23 mouse cellular contexts compared by ENCODE assay signal in the genomic region with DNA sequence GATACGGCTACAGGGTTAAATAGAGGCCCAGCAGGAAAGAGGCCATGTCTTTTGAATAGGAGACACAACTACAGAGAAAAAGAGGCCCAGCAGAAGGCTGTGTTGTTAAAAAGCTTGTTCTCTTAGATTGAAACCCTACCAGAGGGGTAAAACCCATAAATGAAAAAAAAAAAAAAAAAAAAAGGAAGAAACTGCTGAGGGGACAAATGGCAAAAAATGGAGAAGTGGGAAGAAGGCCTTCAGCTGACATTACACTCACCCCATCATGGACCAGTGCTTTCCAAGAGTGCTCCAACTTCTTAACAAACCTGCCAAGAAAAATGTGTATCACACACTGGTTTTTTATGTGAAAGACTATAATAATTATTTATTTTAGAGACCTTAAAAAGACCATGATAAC. TPM values are rescaled to one million over a fixed set of nuclear protein-coding genes. Genes with fewer than 3 reads are reported as not detected.
A peak's percentile ranks its signal among the peaks of the same experiment; 100 is the strongest.
DNase-seq lines count a peak whose midpoint lies in the region; TF ChIP-seq lines count a peak whose summit lies in the region.
"Had no signal": no experiment of that assay in that cellular context is flagged by ENCODE, and none has a peak within 500 bp of the region (broad histone marks: within the 10 kb centered on the region; RNA-seq: fewer than 3 reads in every experiment).

No protein-coding gene starts in this region.

- no peak for DNase-seq in CH12.LX (ENCODE audit: extremely low read depth)
- peak; percentile 57 for DNase-seq in MEL (ENCODE audit: low read depth, low spot score)
- DNase-seq in layer of hippocampus, adult 2 months (ENCODE audit: low spot score in 2 of 2) = no peak
- no peak for DNase-seq in heart, adult 8-10 months (ENCODE audit: low spot score)
- DNase-seq in cerebellum, adult 11 months = no peak
- DNase-seq: adrenal gland, adult 2 months; adrenal gland, postnatal 10 days; adrenal gland, postnatal 25 days; cerebellum, adult 18-20 months; cerebellum, adult 8-10 months; cerebellum, adult 9-11 months; cerebellum, postnatal 14 days; cerebellum, postnatal 36 days; embryo, embryonic 11 days; forebrain, postnatal 0 days had no signal

- H3K4me1 ChIP-seq in CH12.LX (ENCODE audit: control insufficient read depth in 1 of 2, insufficient read depth in 2 of 2) (peaks cover 0 to 8% of the 10 kb centered on the region in 2 experiments; a peak in 2 of 4 replicates), MEL (ENCODE audit: control insufficient read depth in 1 of 2, insufficient read depth in 2 of 2, low read length in 2 of 2) (no peaks in the 10 kb centered on the region)
- no peaks in the 10 kb centered on the region for H3K4me1 ChIP-seq in embryonic fibroblast, embryonic 13.5 days (ENCODE audit: control insufficient read depth, insufficient read depth, low read length)
- H3K4me1 ChIP-seq: embryonic facial prominence, embryonic 13.5 days; embryonic facial prominence, embryonic 15.5 days; forebrain, embryonic 13.5 days; forebrain, embryonic 15.5 days had no signal

- no peak overlapping the region for H3K4me2 ChIP-seq in CH12.LX (ENCODE audit: insufficient read depth, low read depth, poor library complexity, severe bottlenecking)
- H3K4me2 ChIP-seq: embryonic facial prominence, embryonic 13.5 days; embryonic facial prominence, embryonic 15.5 days; forebrain, embryonic 13.5 days; forebrain, embryonic 15.5 days had no signal

- TF ChIP-seq CTCF in CH12.LX (conservative IDR thresholded peaks at IDR 0.05 in 1 of 2, IDR thresholded peaks at IDR 0.05 in 1 of 2; ENCODE audit: low read depth in 2 of 2, low read length in 2 of 2) (no peak), MEL (IDR thresholded peaks at IDR 0.05 in 2 of 3, conservative IDR thresholded peaks at IDR 0.05 in 1 of 3; ENCODE audit: control insufficient read depth in 1 of 3, insufficient read depth in 1 of 3, low read depth in 2 of 3, low read length in 3 of 3, poor library complexity in 1 of 3, severe bottlenecking in 1 of 3) (no peak)
- no peak for TF ChIP-seq CTCF in embryonic fibroblast, embryonic 13.5 days (IDR thresholded peaks at IDR 0.05; ENCODE audit: borderline replicate concordance, insufficient read depth, low read length)
- TF ChIP-seq CTCF in layer of hippocampus, adult 2 months (conservative IDR thresholded peaks at IDR 0.05) = no peak

- TF ChIP-seq EP300 in CH12.LX (IDR thresholded peaks at IDR 0.05; ENCODE audit: low read length) = no peak
- no peak for TF ChIP-seq EP300 in MEL (IDR thresholded peaks at IDR 0.05; ENCODE audit: low read depth in 1 of 2, low read length in 2 of 2)

- no peak overlapping the region for H3K9ac ChIP-seq in CH12.LX (ENCODE audit: insufficient read depth, low read depth)
- no peak overlapping the region for H3K9ac ChIP-seq in MEL (ENCODE audit: control insufficient read depth, low read depth, low read length, poor library complexity, severe bottlenecking)
- H3K9ac ChIP-seq: embryonic facial prominence, embryonic 13.5 days; embryonic facial prominence, embryonic 15.5 days; forebrain, embryonic 13.5 days; forebrain, embryonic 15.5 days; forebrain, postnatal 0 days had no signal

- H3K9me3 ChIP-seq in CH12.LX (replicated peaks; ENCODE audit: low read length) (no peaks in the 10 kb centered on the region), MEL (replicated peaks; ENCODE audit: insufficient read depth, low read length) (no peaks in the 10 kb centered on the region)
- H3K9me3 ChIP-seq: embryonic facial prominence, embryonic 13.5 days; embryonic facial prominence, embryonic 15.5 days; forebrain, embryonic 13.5 days; forebrain, embryonic 15.5 days; G1E had no signal

- H3K36me3 ChIP-seq in CH12.LX (replicated peaks in 1 of 2; ENCODE audit: control insufficient read depth in 1 of 2, insufficient read depth in 1 of 2, low read length in 1 of 2) (peaks cover 73 to 93% of the 10 kb centered on the region in 2 experiments), MEL (ENCODE audit: control insufficient read depth in 1 of 2, insufficient read depth in 2 of 2, low read length in 2 of 2) (peaks cover 0 to 86% of the 10 kb centered on the region in 2 experiments; a peak in 2 of 4 replicates), macrophage (ENCODE audit: inconsistent target) (peaks cover 66% of the 10 kb centered on the region)

- H3K4me3 ChIP-seq in CH12.LX (replicated peaks in 1 of 3; ENCODE audit: low read depth in 2 of 3, low read length in 2 of 3, poor library complexity in 1 of 3) (no peak overlapping the region), MEL (ENCODE audit: control insufficient read depth in 1 of 2, insufficient read depth in 1 of 2, low read depth in 2 of 2, low read length in 2 of 2) (no peak overlapping the region), macrophage (ENCODE audit: inconsistent target) (no peak overlapping the region)
- H3K4me3 ChIP-seq in embryonic fibroblast, embryonic 13.5 days (ENCODE audit: insufficient read depth, low read length) = no peak overlapping the region
- H3K4me3 ChIP-seq in layer of hippocampus, adult 2 months = no peak overlapping the region
- H3K4me3 ChIP-seq: embryonic facial prominence, embryonic 13.5 days; embryonic facial prominence, embryonic 15.5 days; forebrain, embryonic 13.5 days; forebrain, embryonic 15.5 days had no signal

- in situ Hi-C loops in CH12.LX (cut with MboI; ENCODE audit: low pct_ligation_motif_present, low pct_unique_long_range_greater_than_20kb, low sequenced_read_pairs) = no loop called here

- WGBS in macrophage (ENCODE audit: missing documents) = 92% methylated on average over 1 of the region's 1 CpGs

- TF ChIP-seq RAD21 in CH12.LX (IDR thresholded peaks at IDR 0.05; ENCODE audit: low read depth, low read length) (no peak), MEL (IDR thresholded peaks at IDR 0.05; ENCODE audit: low read depth, low read length) (no peak)

- H3K27ac ChIP-seq in CH12.LX (ENCODE audit: insufficient read depth, low read depth) (no peak overlapping the region), MEL (ENCODE audit: control insufficient read depth, low read depth, low read length) (no peak overlapping the region), macrophage (peak overlapping the region; percentile 78)
- H3K27ac ChIP-seq in embryonic fibroblast, embryonic 13.5 days (ENCODE audit: insufficient read depth, low read length) = peak overlapping the region; percentile 78; the same call in 1 of the 2 replicates
- H3K27ac ChIP-seq in layer of hippocampus, adult 2 months = no peak overlapping the region
- H3K27ac ChIP-seq: embryonic facial prominence, embryonic 13.5 days; embryonic facial prominence, embryonic 15.5 days; forebrain, embryonic 13.5 days; forebrain, embryonic 15.5 days had no signal

- H3K27me3 ChIP-seq in CH12.LX (replicated peaks) = no peaks in the 10 kb centered on the region
- H3K27me3 ChIP-seq in MEL (ENCODE audit: control insufficient read depth in 1 of 2, insufficient read depth in 2 of 2, low read length in 2 of 2) = no peaks in the 10 kb centered on the region
- H3K27me3 ChIP-seq: embryonic facial prominence, embryonic 13.5 days; embryonic facial prominence, embryonic 15.5 days; forebrain, embryonic 13.5 days; forebrain, embryonic 15.5 days had no signal

- TF ChIP-seq POLR2A in CH12.LX (IDR thresholded peaks at IDR 0.05; ENCODE audit: low read depth, low read length) (no peak), MEL (IDR thresholded peaks at IDR 0.05; ENCODE audit: control insufficient read depth in 1 of 2, insufficient read depth in 1 of 2, low read depth in 1 of 2, low read length in 2 of 2, poor library complexity in 1 of 2) (no peak)
- TF ChIP-seq POLR2A in embryonic fibroblast, embryonic 13.5 days (IDR thresholded peaks at IDR 0.05; ENCODE audit: low read depth, low read length) = no peak

- H3K79me2 ChIP-seq in CH12.LX (replicated peaks; ENCODE audit: control insufficient read depth, extremely low read depth, insufficient read depth, poor library complexity, severe bottlenecking) = no peaks in the 10 kb centered on the region
- no peaks in the 10 kb centered on the region for H3K79me2 ChIP-seq in MEL (ENCODE audit: control insufficient read depth, insufficient read depth, low read length, poor library complexity)
- H3K79me2 ChIP-seq in macrophage (ENCODE audit: inconsistent target) = no peaks in the 10 kb centered on the region

- dilution Hi-C loops in CH12.LX (cut with MboI; ENCODE audit: extremely low pct_ligation_motif_present, extremely low pct_unique_long_range_greater_than_20kb, low sequenced_read_pairs) = no loop called here

RNA-seq across cellular contexts. Expression of gene Psmd4, which starts 23.1 kb away (rescaled TPM):
- 258 and 276 TPM in 2 replicates for total RNA-seq in CH12.LX (2012; rRNA removed)
- total RNA-seq in CH12.LX (2014; rRNA removed) = 284 and 305 TPM in 2 replicates
- polyA plus RNA-seq in CH12.LX (2012; ENCODE audit: insufficient read length, low read depth) = 332 and 360 TPM in 2 replicates
- 631 and 709 TPM in 2 replicates for total RNA-seq in MEL (2012; rRNA removed)
- polyA plus RNA-seq in MEL (2012; ENCODE audit: insufficient read depth in 1 of 2, insufficient read length in 2 of 2, low read depth in 1 of 2, low replicate concordance in 2 of 2, missing spikeins in 1 of 2) = 100 to 1,000 TPM in 1 of 2 experiments, not detected in 1; 816 TPM
- 234 and 248 TPM in 2 replicates for polyA plus RNA-seq in embryonic fibroblast, embryonic 13.5 days (2011; ENCODE audit: insufficient read length, low read depth, missing spikeins)
- 100 to 1,000 TPM in 18 of 26 experiments, 10 to 100 TPM in 8; 60.3 to 149 (median 109) TPM for total RNA-seq in macrophage (2018; cell fraction: chromatin; rRNA removed)
- 100 to 1,000 TPM in 24 of 26 experiments, 10 to 100 TPM in 2; 95.5 to 160 (median 124) TPM for total RNA-seq in macrophage (2018; cell fraction: cytosol; rRNA removed)
- total RNA-seq in macrophage (2018; cell fraction: nucleus; rRNA removed) = 100 to 1,000 TPM in 6 of 26 experiments, 10 to 100 TPM in 20; 57.2 to 121 (median 87.1) TPM
- polyA plus RNA-seq in macrophage (2018) = 102 to 143 TPM (median 138 TPM) in 3 replicates
- total RNA-seq in layer of hippocampus, adult 2 months (2021) = 100 to 1,000 TPM; 158 to 160 TPM
- total RNA-seq in heart, adult 8-10 months (2022) = 100 to 1,000 TPM; 124 to 149 (median 127) TPM

RNA-seq across cellular contexts. Expression of gene Pip5k1a, which starts 41.2 kb away (rescaled TPM):
- total RNA-seq in CH12.LX (2012; rRNA removed) (21.5 and 22.7 TPM in 2 replicates), CH12.LX (2014; rRNA removed) (34.1 and 38.0 TPM in 2 replicates), MEL (2012; rRNA removed) (47.7 and 48.6 TPM in 2 replicates)
- polyA plus RNA-seq in CH12.LX (2012; ENCODE audit: insufficient read length, low read depth) (35.8 and 40.3 TPM in 2 replicates), MEL (2012; ENCODE audit: insufficient read depth in 1 of 2, insufficient read length in 2 of 2, low read depth in 1 of 2, low replicate concordance in 2 of 2, missing spikeins in 1 of 2) (100 to 1,000 TPM; 103 to 322 TPM), macrophage (2018) (16.2 to 19.1 TPM (median 17.0 TPM) in 3 replicates)
- polyA plus RNA-seq in embryonic fibroblast, embryonic 13.5 days (2011; ENCODE audit: insufficient read length, low read depth, missing spikeins) = 73.5 and 78.1 TPM in 2 replicates
- total RNA-seq in macrophage (2018; cell fraction: chromatin; rRNA removed) = 100 to 1,000 TPM in 13 of 26 experiments, 10 to 100 TPM in 13; 70.1 to 292 (median 100) TPM
- 10 to 100 TPM; 20.6 to 67.6 (median 24.4) TPM for total RNA-seq in macrophage (2018; cell fraction: cytosol; rRNA removed)
- total RNA-seq in macrophage (2018; cell fraction: nucleus; rRNA removed) = 100 to 1,000 TPM in 2 of 26 experiments, 10 to 100 TPM in 24; 34.2 to 132 (median 54.4) TPM
- 10 to 100 TPM; 64.1 to 71.0 TPM for total RNA-seq in layer of hippocampus, adult 2 months (2021)
- total RNA-seq in heart, adult 8-10 months (2022) = 10 to 100 TPM; 15.4 to 17.4 (median 16.5) TPM

RNA-seq across cellular contexts. Expression of gene Vps72, which starts 45.3 kb away (rescaled TPM):
- total RNA-seq in CH12.LX (2012; rRNA removed) = 33.7 and 34.1 TPM in 2 replicates
- total RNA-seq in CH12.LX (2014; rRNA removed) = 33.3 and 33.5 TPM in 2 replicates
- polyA plus RNA-seq in CH12.LX (2012; ENCODE audit: insufficient read length, low read depth) = 54.4 and 75.4 TPM in 2 replicates
- total RNA-seq in MEL (2012; rRNA removed) = 117 and 128 TPM in 2 replicates
- polyA plus RNA-seq in MEL (2012; ENCODE audit: insufficient read depth in 1 of 2, insufficient read length in 2 of 2, low read depth in 1 of 2, low replicate concordance in 2 of 2, missing spikeins in 1 of 2) = 100 to 1,000 TPM; 266 to 416 TPM
- polyA plus RNA-seq in embryonic fibroblast, embryonic 13.5 days (2011; ENCODE audit: insufficient read length, low read depth, missing spikeins) = 37.2 and 40.4 TPM in 2 replicates
- 100 to 1,000 TPM in 1 of 26 experiments, 10 to 100 TPM in 25; 32.5 to 112 (median 50.1) TPM for total RNA-seq in macrophage (2018; cell fraction: chromatin; rRNA removed)
- total RNA-seq in macrophage (2018; cell fraction: cytosol; rRNA removed) = 10 to 100 TPM; 31.2 to 55.0 (median 47.8) TPM
- 10 to 100 TPM; 24.9 to 59.2 (median 37.7) TPM for total RNA-seq in macrophage (2018; cell fraction: nucleus; rRNA removed)
- polyA plus RNA-seq in macrophage (2018) = 43.0 to 54.7 TPM (median 43.9 TPM) in 3 replicates
- total RNA-seq in layer of hippocampus, adult 2 months (2021) = 10 to 100 TPM; 43.5 to 46.1 TPM
- 10 to 100 TPM; 27.9 to 35.3 (median 32.0) TPM for total RNA-seq in heart, adult 8-10 months (2022)

RNA-seq across cellular contexts. Expression of gene Zfp687, which starts 50.3 kb away (rescaled TPM):
- total RNA-seq in CH12.LX (2012; rRNA removed) (10.8 and 11.1 TPM in 2 replicates), CH12.LX (2014; rRNA removed) (3.3 and 4.2 TPM in 2 replicates), MEL (2012; rRNA removed) (14.5 and 16.2 TPM in 2 replicates)
- polyA plus RNA-seq in CH12.LX (2012; ENCODE audit: insufficient read length, low read depth) (12.6 and 13.5 TPM in 2 replicates), MEL (2012; ENCODE audit: insufficient read depth in 1 of 2, insufficient read length in 2 of 2, low read depth in 1 of 2, low replicate concordance in 2 of 2, missing spikeins in 1 of 2) (10 to 100 TPM in 1 of 2 experiments, not detected in 1; 36.6 TPM), macrophage (2018) (8.3 to 8.9 TPM (median 8.9 TPM) in 3 replicates)
- 18.4 and 20.2 TPM in 2 replicates for polyA plus RNA-seq in embryonic fibroblast, embryonic 13.5 days (2011; ENCODE audit: insufficient read length, low read depth, missing spikeins)
- total RNA-seq in macrophage (2018; cell fraction: chromatin; rRNA removed) = 10 to 100 TPM; 21.2 to 73.2 (median 38.5) TPM
- total RNA-seq in macrophage (2018; cell fraction: cytosol; rRNA removed) = 10 to 100 TPM in 14 of 26 experiments, 1 to 10 TPM in 12; 5.1 to 16.3 (median 10.6) TPM
- 10 to 100 TPM; 19.1 to 42.8 (median 33.2) TPM for total RNA-seq in macrophage (2018; cell fraction: nucleus; rRNA removed)
- total RNA-seq in layer of hippocampus, adult 2 months (2021) = 10 to 100 TPM; 26.2 to 26.6 TPM
- 10 to 100 TPM in 3 of 4 experiments, 1 to 10 TPM in 1; 10.0 to 16.2 (median 12.6) TPM for total RNA-seq in heart, adult 8-10 months (2022)

RNA-seq across cellular contexts. Expression of gene Tmod4, which starts 58.7 kb away (rescaled TPM):
- total RNA-seq in CH12.LX (2012; rRNA removed) (0.21 and 0.47 TPM in 2 replicates), CH12.LX (2014; rRNA removed) (not detected in 2 replicates), MEL (2012; rRNA removed) (1.6 and 3.1 TPM in 2 replicates)
- polyA plus RNA-seq in CH12.LX (2012; ENCODE audit: insufficient read length, low read depth) (0.81 TPM in 1 of 2 replicates, not detected in the other), MEL (2012; ENCODE audit: insufficient read depth in 1 of 2, insufficient read length in 2 of 2, low read depth in 1 of 2, low replicate concordance in 2 of 2, missing spikeins in 1 of 2) (1 to 10 TPM in 1 of 2 experiments, not detected in 1; 5.4 TPM), macrophage (2018) (not detected in 3 replicates)
- not detected in 2 replicates for polyA plus RNA-seq in embryonic fibroblast, embryonic 13.5 days (2011; ENCODE audit: insufficient read length, low read depth, missing spikeins)
- 1 to 10 TPM in 8 of 26 experiments, under 1 TPM in 5, not detected in 13; 0.66 to 2.5 (median 1.2) TPM for total RNA-seq in macrophage (2018; cell fraction: chromatin; rRNA removed)
- under 1 TPM in 1 of 26 experiments, not detected in 25; 0.28 TPM for total RNA-seq in macrophage (2018; cell fraction: cytosol; rRNA removed)
- total RNA-seq in macrophage (2018; cell fraction: nucleus; rRNA removed) = 1 to 10 TPM in 6 of 26 experiments, under 1 TPM in 3, not detected in 17; 0.48 to 1.9 (median 1.1) TPM
- under 1 TPM in 1 of 2 experiments, not detected in 1; 0.71 TPM for total RNA-seq in layer of hippocampus, adult 2 months (2021)
- total RNA-seq in heart, adult 8-10 months (2022) = 10 to 100 TPM; 35.7 to 43.4 (median 39.0) TPM
- total RNA-seq: common myeloid progenitor, adult 5-6 weeks had no signal

Comparison
In these comparisons a context has a peak if more than half of its experiments do, and no peak if none do; other contexts are left out.
1. H3K27ac ChIP-seq: peak in embryonic fibroblast, embryonic 13.5 days (single experiment) and macrophage (single experiment); none in CH12.LX (single experiment), MEL (single experiment) and layer of hippocampus, adult 2 months (single experiment).
2. Of the 35 proteins assayed by ChIP-seq in both MEL and CH12.LX: peak only in MEL: ETS1; only in CH12.LX: none; in both: ZNF384; in neither: 33.